Mouse (Mus musculus) subcutaneous adipose tissue, adult 2 months (tissue): Measurements from ENCODE around the gene Cinp. TPM values are rescaled to one million over a fixed set of nuclear protein-coding genes. Genes with fewer than 3 reads are reported as not detected.

Experiments
- polyA plus RNA-seq: library from polyadenylated mRNA; depleted of rRNA; stranded (reverse); fragments of >200 nt; gene quantifications from 2 replicates; pipeline ENCODE4 v1.2.3, GENCODE M21; 2012; ENCODE audit warnings: low replicate concordance; rRNA removed

Cinp gene
- polyA plus RNA-seq, result 51.2 and 60.3 TPM in 2 replicates

GRCm38 (mm10) chr12:110889036-110890020, at the start of gene Cinp, which contains the start of gene Tecpr2:
Cinp (minus strand) TSS chr12:110889145.
Tecpr2 (plus strand) TSS chr12:110889264.

GRCm38 (mm10) chr12:110850010-110850928, 38.7 kb downstream of the Cinp start, which contains the start of gene Zfp839:
Zfp839 (plus strand) TSS chr12:110850253.

GRCm38 (mm10) chr12:110840348-110841198, 48.4 kb downstream of the Cinp start, which contains the start of gene Mok:
Mok (minus strand) TSS chr12:110840939.

Other genes with a start within 250 kb of the Cinp start
- not detected in 2 replicates for gene 1700001K19Rik, start 206.5 kb downstream of the Cinp start, polyA plus RNA-seq
- gene Hsp90aa1, start 186.4 kb downstream of the Cinp start, polyA plus RNA-seq, result 92.4 and 164 TPM in 2 replicates
- 18.2 and 23.6 TPM in 2 replicates for gene Wdr20, start 151.2 kb downstream of the Cinp start, polyA plus RNA-seq
- 0.63 and 2.8 TPM in 2 replicates for gene Mok, start 48.2 kb downstream of the Cinp start, polyA plus RNA-seq
- gene Zfp839, start 38.9 kb downstream of the Cinp start, polyA plus RNA-seq, result 5.6 and 9.0 TPM in 2 replicates
- 7.8 and 9.7 TPM in 2 replicates for gene Tecpr2, start 119 bp upstream of the Cinp start, polyA plus RNA-seq
- 15.7 and 17.4 TPM in 2 replicates for gene Ankrd9, start 89.9 kb upstream of the Cinp start, polyA plus RNA-seq
- gene Rcor1, start 150.2 kb upstream of the Cinp start, polyA plus RNA-seq, result 6.3 and 16.8 TPM in 2 replicates